Mouse (Mus musculus) heart, postnatal 14 days (tissue): ENCODE results near the gene Gm21858. TPM values are rescaled to one million over a fixed set of nuclear protein-coding genes. Genes with fewer than 3 reads are reported as not detected.
"Not testable (repeated sequence)": the region's sequence is repeated elsewhere in the genome, so short reads cannot be mapped to it uniquely, and the experiment has no call there.

Source experiments
- DNase-seq, 2 experiments: peaks; one replicate each; pipeline ENCODE4 v3.0.0; 2021 to 2022
- intact Hi-C: fragments of 180-260 bp; cut with DNase I; formaldehyde crosslinking; loops from one replicate; pipeline ENCODE4 v1.15.1; 2025
- long read RNA-seq, 2 experiments: library from polyadenylated mRNA; stranded (forward); transcript quantifications; one replicate each; pipeline ENCODE4 v2.0.0; 2021
- total RNA-seq, 2 experiments: library from RNA; stranded (reverse); gene quantifications; 2 replicates each; pipeline ENCODE4 v1.2.3; 2021

Gm21858 gene
- not detected for total RNA-seq
- long read RNA-seq, experiment 1 = 0 reads
- long read RNA-seq, experiment 2 = 0 reads

GRCm38 (mm10) chrY:55731456-55731855 is at the start of gene Gm21858:
Gene Gm21858, plus strand, starts transcription at chrY:55731756.
- DNase-seq, intact Hi-C loops: not testable (repeated sequence)
